Mouse (Mus musculus) CD4-positive, CD25-positive, alpha-beta regulatory T cell, adult 2 months (primary cell): Measurements from ENCODE around the gene Hnrnpk.
"Not testable (repeated sequence)": the region's sequence is repeated elsewhere in the genome, so short reads cannot be mapped to it uniquely, and the experiment has no call there.

Experiments used
- DNase-seq: peaks from one replicate; pipeline ENCODE4 v3.0.0-alpha.2; 2012; ENCODE audit warnings: low read depth, low spot score

The Hnrnpk gene

DNA sequence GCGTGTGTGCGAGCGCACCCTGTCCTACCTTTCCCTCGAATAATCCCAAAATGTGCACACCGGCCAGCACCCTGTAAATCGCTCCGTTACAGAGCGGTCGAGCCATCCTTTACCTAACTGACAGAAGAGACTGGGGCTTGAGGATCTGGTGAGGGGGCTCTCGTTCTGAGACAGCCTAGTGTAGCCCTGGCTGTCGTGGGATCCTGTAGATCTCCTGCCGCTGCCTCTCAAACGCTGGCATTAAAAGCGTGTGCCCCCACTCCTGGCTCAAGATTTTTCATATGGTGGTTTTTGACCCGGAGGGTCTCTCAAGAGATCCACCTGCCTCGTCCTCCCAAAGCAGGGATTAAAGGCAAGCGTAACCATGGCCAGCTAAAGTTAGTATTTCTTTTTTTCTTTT lies at the start of gene Hnrnpk:
Hnrnpk (minus strand) TSS at position 101 of the 400 bp plus-strand sequence.
- DNase-seq, result not testable (repeated sequence)

- DNase-seq, result no peak
Measured at GRCm38 (mm10) chr13:58452246-58452645, 49.1 kb upstream of the Hnrnpk start.

- DNase-seq, result no peak
Measured at GRCm38 (mm10) chr13:58450459-58451182, 47.5 kb upstream of the Hnrnpk start.

DNA sequence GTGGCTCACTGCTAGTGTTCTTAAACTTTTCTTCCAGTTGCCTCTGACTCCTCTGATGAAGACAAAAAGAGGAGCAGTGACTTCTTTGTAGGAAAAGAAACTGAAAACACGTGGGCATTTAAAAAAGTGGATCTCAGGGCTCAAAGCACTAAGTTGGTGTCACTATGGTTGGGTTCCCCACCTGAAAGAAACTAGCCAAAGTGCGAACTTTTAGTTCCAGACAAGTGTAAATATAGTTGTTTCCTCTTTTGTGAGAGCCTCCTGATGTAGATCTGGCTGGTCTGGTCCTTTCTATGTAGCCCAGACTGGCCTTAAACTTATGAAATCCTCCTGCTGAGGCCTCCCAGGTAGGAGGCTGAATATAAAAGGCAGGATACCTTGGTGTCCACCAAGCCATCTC lies 43.4 kb upstream of the Hnrnpk start:
- no peak for DNase-seq

DNA sequence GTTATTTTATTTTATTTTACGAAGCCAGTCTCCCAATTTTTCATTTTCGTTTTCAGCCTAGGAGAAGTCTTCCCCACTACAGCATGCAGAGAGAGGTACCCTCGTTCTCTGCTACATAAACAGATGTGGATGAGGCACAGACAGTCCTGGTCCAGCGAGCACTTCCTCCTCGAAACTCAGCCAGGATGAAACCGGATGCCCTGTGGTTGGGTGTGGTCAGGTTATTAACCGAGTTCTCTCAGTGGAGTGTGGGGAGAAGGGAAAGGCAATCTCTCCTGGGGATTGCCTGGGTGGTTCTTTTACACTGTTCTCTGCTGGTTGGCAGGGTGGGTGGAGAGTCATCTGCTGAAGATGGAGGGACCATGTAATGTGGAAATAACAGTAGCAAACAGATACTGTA lies 40.6 kb upstream of the Hnrnpk start:
- DNase-seq, result peak; percentile 25

- no peak for DNase-seq
Measured at GRCm38 (mm10) chr13:58443326-58443725, 40.2 kb upstream of the Hnrnpk start.

GRCm38 (mm10) chr13:58439716-58440115 lies 36.6 kb upstream of the Hnrnpk start:
- no peak for DNase-seq

- DNase-seq, result no peak
Measured at GRCm38 (mm10) chr13:58423061-58423660, 20.0 kb upstream of the Hnrnpk start.

GRCm38 (mm10) chr13:58422242-58422641 lies 19.1 kb upstream of the Hnrnpk start:
- no peak for DNase-seq

- DNase-seq, result no peak
Measured at GRCm38 (mm10) chr13:58421026-58421425, 17.9 kb upstream of the Hnrnpk start.

- no peak for DNase-seq
Measured at GRCm38 (mm10) chr13:58419266-58419665, 16.1 kb upstream of the Hnrnpk start.

GRCm38 (mm10) chr13:58418656-58419055 lies 15.5 kb upstream of the Hnrnpk start:
- DNase-seq, result no peak

- no peak for DNase-seq
Measured at GRCm38 (mm10) chr13:58415838-58416237, 12.7 kb upstream of the Hnrnpk start.

- no peak for DNase-seq
Measured at GRCm38 (mm10) chr13:58415374-58415773, 12.2 kb upstream of the Hnrnpk start.

- no peak for DNase-seq
Measured at GRCm38 (mm10) chr13:58411073-58411472, 7.9 kb upstream of the Hnrnpk start.

DNA sequence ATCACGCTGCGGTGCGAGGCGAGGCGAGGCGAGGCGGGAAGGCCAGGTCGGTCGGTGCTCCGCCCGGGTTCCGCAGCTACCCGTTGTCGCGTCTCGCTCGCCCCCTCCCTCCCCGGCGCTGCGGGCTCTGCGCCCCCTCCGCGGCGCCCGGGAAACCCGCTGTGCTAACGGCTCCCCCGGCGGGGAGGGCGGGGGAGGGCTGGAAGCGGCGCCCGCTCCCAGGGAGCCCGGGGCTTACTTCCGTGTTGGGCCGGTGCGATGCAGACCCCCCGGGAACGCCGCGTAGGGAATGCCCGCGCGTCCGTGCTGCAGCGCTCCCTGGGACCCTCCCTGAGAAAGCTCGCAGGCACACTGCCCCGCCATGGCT lies 416 bp downstream of the Hnrnpk start:
- DNase-seq, result no peak

DNA sequence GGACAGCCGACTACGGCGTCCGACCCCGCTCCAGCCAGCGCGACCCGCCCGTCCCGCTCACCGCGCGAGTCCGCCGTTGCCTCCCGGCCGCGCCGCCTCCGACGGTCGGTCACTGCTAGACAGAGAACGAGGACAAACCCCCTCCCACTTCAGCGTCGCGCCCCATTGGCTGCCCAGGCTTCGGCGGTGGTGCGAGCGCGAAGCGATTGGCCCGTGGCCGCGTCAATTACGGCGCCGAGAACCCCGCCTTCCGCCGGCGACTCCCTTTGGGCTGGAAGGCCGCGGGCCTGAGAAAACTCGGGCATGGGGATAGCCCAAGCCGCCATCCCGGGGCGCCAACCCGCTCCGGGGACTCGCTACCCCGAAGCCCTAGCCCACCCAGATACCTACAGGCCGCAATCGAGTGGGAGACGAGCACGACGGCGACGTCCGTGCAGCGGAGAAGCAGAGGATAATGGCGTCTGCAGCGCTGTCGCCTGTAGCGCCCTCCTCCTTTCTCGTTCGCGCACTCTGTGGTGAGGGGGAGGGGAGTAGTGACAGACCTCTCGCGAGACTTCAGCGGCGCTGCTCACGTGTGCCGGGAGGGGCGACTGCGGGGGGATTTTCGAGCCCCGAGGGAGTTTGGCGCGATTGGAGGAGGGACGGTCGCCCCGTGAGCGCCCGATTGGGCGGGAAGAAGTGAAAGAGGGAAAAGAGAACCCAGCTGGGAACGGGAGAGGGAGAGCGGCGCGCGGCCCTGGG lies 970 bp downstream of the Hnrnpk start, which contains the start of gene Rmi1:
Rmi1 (plus strand) TSS at position 246 of the 741 bp plus-strand sequence.
- peak; percentile 99 for DNase-seq

DNA sequence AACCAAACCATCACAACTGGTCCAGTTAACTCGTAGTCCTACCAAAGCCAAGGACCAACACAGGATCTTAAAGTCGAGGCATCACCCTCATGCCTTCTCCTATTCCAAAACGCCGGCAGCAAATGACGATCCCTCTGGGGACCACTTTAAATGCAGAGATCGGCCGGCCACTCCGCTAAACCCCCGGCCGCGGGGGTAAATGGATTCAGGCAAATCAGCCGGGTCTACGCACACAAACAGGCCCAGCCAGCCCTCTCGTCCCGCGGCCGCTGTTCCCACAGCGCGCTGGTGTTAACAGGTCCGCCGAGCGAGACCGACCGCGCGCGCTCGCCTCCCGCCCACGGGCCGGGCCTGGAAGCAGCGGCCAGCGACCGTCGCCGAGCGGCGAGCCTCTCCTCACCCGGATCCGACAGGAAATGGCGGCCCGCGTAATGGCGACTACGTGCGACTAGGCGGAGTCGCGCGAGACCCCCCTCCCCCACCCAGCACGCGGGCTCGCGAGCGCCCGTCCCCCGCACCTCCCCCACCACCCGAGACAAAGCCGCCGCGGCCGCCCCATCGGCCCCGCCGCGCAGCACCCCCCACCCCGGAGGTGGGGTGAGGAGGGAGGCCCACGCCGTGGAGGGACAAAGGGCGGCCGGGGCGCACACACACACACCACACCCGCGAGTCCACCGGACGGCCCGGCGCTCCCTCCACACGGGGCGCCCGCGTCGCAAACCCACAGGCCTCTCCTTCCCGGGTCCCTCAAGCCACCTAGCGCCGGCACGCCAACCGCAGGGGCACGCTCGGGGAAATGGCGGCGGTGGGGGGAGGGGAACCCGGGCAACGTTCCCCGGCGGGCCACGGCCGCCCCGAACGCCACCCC lies 1.8 kb downstream of the Hnrnpk start:
- peak; percentile 92 for DNase-seq

DNA sequence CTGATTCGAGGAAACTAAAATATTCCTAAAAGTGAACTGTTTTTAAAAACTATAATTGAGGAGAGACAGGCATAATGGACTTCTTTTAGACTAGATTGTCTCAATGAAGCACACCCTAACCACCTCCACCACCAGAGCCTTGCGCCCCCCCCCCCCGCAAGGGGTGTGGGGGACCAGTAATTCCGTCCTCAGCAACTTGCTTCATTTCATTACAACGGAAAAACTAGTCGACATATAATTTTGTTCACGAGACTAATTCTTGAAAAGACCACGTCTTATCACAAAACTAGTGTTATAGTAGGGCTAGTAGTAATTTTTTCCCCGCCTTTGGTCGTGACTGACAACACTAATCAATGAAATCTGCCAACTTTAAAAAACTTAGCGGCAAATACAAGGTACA lies 2.6 kb downstream of the Hnrnpk start:
- DNase-seq, result peak; percentile 39

DNA sequence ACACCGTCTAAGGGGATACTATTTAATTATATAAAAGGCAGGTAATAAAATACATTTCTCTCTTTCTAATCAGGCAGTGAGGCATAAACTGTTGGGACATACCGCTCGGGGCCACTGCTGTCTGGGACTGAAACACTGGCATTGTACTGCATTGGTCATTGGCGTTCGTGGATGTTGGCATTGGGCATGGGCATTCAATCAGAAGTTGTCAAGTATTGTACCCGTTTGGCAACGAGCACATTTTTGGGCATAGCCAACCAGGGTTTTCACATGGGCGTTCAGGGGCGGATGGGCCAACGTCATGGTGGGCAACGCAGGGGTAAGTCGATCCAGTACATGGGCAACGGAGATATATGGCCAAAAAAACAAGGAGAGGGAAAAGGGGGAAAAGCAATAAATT lies 5.5 kb downstream of the Hnrnpk start:
- DNase-seq, result no peak

- not testable (repeated sequence) for DNase-seq
Measured at GRCm38 (mm10) chr13:58394392-58394791, 8.8 kb downstream of the Hnrnpk start.
